Mouse (Mus musculus) CD4-positive, CD25-positive, alpha-beta regulatory T cell, adult 4 months (primary cell): ENCODE results near the gene Hmmr. TPM values are rescaled to one million over a fixed set of nuclear protein-coding genes. Genes with fewer than 3 reads are reported as not detected.
A peak's percentile ranks its signal among the peaks of the same experiment; 100 is the strongest.
"Not testable (repeated sequence)": the region's sequence is repeated elsewhere in the genome, so short reads cannot be mapped to it uniquely, and the experiment has no call there.

Experiments
- ATAC-seq: one replicate; pipeline ENCODE4 v1.8.0; 2017
- polyA plus RNA-seq, 2 experiments: library from polyadenylated mRNA; unstranded; fragments of 100-300 nt; shearing (Covaris generic); gene quantifications; one replicate each; pipeline ENCODE4 v1.2.1; 2017

The Hmmr gene
- 1 to 10 TPM; 3.6 to 7.1 TPM for polyA plus RNA-seq

DNA sequence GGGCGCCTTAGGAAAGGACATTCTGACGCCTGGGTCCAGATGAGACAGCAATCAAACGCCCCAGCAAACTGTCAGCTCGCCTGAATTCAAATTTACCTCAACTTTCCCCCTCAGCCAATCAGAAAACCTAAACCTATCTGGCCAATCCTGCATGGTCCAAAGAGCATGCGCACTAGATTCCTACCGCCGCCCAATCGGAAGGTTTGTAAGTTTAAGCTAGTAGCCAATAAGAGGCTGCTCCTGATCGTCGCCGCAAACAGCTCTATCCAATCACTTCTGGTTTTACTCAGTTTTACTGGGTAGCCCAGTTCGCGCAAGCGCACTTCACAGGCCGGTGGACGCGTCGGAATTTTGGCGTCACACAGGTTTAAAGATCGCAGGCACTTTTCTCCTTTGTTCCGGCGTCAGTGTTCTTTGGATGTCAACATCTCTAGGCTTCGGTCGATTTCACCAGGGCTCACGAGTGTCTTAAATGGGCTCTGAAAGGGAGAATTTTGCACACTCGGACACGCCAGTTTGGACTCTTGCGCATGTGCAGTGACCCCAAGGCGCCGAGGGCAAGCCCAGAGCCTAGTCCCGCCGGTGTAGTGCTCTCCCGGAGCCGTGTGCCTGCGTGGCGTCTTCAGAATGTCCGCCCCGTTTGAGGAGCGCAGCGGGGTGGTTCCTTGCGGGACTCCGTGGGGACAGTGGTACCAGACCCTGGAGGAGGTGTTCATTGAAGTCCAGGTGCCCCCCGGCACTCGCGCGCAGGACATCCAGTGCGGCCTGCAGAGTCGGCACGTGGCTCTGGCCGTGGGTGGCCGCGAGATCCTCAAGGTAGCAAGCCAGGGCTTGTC is at the start of gene Hmmr, which contains the start of gene Nudcd2:
Hmmr (minus strand) TSS at position 84 of the 836 bp plus-strand sequence.
Nudcd2 (plus strand) TSS at position 329 of the 836 bp plus-strand sequence.
- ATAC-seq: peak; percentile 97

DNA sequence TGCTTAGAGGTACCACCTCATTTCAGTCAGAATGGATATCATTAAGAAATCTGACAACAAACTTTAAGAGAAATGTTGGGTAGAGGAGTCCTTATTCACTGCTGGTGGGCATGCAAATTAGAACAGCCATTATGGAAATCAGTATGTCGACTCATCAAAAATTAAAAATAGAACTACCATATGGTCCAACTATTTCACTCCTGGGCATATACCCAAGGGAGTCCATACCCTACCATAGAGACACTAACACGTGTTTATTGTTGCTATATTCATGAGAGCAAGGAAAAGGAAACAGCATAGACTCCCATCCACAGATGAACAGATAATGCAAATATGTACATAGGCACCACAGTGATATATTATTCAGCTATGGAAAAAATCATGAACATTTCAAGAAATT is 48.6 kb upstream of the Hmmr start:
- ATAC-seq: no peak

DNA sequence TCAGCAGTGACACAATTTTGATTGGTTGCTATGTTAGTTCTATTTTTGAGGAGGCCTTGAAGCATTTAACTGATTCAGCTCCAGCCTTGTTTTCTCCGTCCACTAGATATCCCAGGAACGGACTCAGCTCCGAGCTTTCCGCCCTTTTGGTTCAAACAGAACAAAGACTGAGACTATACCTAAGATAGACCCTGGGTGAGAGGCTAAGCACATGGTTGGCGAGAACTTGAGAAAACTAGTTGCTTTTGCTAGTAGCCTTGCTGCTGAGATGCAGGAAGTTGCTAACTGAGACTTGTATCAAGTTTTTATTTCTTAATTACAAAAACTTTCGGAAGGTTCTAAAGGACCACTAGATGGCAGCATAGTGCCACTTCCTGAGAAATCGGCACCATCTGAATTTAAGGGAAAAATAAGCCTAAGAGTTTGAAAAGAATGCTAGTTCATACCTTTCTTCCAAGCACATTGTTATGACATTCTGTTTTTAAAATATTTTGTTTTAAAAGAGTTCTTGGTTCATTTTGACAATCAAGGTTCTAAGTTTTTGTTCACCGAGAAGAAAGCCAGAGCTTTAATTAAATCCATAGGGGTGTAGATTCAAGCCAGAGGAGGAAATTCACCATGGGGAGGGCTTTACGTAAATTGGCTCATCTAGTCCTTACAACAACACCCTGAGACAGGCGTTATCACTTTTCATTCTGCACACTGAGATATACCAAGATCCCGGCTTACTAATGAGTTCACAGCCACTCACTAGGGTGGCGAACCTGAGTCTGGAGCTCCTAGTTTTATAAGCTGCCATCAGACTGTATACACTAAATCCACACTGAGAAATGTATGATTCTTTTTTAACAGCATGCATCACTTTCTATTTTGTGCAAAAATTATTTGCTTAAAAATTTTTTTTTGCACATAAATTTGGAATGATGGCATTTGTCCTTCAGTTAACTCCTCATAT is 42.4 kb upstream of the Hmmr start:
- ATAC-seq: no peak

DNA sequence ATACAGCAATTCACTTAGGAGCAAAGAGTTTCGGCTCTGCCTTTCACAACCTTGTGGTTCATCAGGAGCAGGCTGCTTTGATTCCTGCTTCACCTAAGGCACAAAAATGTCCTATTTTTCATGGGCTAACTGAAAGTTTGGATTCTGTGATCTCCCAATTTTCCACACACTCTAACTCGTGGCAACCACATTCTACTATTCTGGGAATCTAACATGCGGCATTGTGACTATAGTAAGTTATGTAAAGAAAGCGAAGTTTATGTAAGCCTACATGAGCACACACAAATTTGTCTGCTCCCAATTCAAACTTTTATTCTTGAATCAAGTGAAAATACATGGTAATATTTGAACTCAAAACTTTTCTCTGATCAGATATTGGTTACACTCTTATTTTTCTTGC is 31.5 kb upstream of the Hmmr start:
- ATAC-seq: no peak

DNA sequence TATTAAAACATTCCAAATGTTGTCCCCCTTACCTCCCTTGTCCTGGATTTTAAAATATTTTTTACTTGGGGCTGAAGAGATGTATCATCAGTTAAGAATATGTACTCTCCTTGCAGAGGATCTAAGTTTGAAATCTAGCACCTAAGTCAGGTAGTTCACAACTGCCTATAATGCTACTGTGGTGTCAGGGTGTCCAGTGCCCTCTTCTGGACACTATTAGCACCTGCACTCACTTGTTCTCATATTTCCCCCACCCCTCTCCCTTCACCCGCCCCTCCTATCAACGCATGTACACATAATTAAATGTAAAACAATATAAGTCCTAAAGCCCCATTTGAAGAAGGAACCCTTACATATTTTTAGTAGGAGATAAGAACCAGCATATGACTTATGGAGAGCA is 30.2 kb upstream of the Hmmr start:
- peak; percentile 99 for ATAC-seq

DNA sequence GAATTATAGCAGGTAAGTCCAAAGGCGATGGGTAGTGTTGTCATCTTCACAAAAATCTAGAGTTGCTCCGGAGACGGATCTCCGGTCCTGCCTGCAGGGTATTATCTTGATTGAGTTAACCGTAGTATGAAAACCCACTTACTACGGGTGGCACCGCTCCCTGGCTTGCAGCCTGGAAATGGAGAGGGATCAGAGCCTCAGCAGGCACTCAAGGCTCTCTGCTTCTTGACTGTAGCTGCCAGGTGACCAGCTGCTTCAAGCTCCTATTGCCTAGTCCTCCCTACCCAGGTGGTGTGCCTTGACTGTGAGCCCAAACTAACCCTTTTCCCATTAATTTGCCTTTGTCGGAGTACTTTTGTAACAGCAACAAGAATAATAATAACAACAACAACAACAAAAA is 26.7 kb upstream of the Hmmr start:
- ATAC-seq: no peak

DNA sequence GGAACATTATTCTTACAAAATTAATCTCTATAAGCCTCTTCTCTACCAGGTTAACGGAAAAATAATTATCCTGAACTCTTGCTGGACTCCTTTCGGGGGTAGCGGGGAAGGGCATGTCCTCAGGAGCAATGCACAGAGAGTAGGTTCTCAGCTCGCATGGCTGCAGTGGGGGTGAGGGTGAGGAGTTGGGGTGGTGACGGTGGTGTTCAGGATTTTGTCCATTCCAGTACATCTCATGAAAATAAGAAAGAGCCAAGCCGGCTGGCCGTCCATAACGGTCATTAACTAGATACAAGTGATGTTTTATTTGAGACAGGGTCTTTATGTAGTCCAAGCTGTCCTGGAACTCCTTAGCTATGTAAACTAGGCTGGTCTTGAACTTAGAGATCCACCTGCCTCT is 22.7 kb upstream of the Hmmr start:
- ATAC-seq: no peak

DNA sequence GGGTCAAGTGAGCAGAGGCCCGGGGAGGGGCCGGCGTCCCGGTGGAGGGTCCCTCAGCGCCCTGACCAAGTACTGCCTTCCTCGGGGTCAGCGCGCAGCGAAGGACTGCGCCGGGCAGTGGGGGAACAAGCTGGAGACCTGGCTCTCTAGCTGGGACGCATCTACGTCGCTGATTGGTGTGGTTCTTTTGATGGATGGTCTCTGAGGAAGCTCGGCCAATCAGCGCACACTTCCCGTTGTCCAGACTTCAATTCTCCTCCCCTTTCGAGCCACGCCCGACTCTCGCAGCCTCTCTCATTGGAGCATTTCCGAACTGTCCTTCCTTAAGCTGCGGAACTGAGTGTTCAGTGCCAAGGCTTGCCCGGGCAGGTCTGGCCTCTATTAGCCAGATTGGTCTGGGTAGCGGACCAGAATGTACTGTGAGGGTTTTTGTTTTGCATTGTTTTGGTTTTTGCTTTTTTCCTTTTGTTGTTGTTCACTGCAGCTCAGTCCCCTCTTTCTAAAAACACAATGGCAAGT is 21.9 kb upstream of the Hmmr start, which contains the start of gene Ccng1:
Ccng1 (minus strand) TSS at position 203 of the 519 bp plus-strand sequence.
- ATAC-seq: peak; percentile 97

DNA sequence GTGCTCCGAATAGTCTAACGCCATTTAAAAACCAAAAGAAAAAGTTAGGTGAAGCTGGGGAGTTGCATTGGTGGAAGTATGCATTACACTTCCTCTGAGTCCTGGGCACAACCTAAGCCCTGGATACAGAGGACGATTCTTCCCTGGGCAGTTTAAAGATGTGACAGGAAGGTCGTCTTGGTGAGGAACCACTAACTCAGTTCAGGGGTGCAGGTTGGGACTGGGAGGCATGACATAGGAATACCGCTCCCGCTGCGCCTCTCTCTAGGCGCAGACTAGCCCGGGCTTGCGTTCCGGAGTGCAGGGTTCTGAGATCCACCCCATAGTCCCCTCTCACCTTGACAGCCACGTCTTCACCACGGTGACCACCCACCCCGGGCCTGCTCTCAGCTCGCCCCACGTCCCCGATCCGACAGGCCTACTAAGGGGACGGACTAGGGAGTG is 21.5 kb upstream of the Hmmr start:
- peak; percentile 61 for ATAC-seq

DNA sequence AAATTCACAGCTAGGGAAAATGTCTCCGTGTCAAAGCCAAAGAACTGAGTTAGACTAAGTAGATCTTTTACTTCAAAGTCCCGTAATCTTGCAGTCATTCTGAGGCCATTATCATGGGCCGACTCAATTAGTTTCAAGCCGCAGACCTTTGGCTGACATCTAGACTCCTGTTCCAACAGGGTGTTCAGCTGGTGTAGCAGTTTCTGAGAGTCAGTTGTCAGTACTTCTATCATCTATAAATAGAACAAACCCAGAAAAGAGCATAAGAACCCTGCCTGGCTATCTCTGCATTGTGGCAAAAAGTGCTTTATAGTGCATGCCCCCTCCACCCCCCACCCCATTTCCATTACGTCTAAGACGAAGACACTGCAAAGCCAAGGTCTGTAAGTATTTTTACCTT is 20.6 kb upstream of the Hmmr start:
- ATAC-seq: no peak

DNA sequence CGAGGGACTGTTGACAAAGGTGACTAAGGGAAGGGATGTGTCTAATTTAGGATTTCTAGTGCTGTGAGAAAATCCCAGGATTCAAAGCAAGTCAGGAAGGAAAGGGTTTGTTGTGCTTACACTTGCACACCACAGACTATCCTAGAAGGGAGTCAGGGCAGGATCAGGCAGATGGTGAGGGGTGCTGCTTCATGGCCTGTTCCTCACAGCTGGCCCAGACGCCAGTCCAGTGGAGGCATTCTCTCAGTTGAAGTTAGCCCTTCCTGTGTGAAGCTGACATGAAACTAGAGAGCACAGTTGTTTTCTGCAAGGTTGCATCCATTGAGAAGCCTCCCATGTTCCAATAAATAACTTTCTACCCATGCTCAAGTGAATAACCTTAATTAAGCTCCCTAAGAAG is 14.5 kb upstream of the Hmmr start:
- ATAC-seq: no peak

DNA sequence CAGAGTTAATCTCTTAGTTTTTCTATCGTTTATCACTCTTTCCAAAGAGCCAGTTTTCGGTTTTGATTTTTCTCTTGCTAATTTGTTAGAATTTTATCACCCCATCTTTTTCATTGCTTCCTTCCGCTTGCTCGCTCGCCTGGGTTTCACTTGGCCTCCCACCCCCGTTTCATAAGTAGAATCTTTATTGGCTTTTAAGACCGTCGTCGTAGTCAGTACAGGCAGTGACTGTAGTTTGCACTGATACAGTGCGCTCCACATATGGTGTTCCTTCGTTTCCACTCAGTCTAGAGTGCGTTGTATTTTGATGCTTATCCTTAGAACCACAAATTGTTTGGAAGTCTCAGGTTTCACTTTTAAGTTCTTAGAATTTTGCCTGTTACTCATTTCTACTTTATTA is 13.1 kb upstream of the Hmmr start:
- ATAC-seq: peak; percentile 49

DNA sequence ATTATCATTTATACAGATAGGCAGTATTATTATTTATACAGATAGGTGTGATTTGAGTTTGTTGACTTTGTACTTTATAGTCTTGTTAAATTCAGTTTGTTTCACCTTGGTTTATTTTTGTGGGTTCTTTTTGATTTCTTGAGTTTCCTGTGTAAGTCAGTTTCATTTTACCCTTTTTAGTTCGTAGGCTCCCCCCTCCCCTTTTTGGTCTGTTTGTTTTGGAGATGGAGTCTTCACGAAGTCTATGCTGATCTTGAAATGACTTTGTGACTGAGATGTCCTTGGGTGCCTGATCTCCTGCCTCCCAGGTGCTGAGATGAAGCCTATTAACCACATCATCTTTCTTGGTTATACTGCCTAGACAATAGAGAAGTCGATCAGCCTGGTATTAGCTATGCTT is 11.1 kb upstream of the Hmmr start:
- peak; percentile 67 for ATAC-seq

DNA sequence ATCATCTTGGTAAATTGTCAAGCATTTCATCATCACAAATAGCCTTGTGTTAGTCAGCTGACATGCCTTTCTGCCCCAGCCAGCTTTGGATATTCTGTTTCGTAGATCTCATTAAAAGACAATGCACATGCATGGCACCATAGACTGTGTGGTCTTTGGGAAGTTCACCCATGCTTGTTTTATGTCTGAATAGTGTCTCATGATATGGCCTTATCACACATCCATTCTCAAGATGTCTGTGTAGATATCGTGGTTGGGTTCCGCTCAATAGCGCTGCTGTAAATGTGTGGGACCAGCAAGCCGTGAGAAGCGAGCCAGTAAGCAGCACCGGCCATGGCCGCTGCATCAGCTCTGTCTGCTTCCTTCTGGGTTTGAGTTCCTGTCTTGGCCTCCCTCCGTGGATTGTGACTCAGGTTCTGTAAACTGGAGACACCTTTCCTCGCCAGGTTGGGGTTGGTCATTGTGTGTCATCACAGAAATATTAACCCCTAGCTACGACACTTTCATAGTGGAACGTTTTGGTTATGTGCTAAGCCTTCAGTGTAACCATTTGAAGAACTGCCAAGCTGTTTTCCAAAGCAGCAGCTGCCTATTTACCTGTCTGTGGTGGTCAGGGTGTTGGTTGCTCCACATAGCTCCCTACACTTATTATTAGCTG is 8.5 kb upstream of the Hmmr start:
- ATAC-seq: no peak

DNA sequence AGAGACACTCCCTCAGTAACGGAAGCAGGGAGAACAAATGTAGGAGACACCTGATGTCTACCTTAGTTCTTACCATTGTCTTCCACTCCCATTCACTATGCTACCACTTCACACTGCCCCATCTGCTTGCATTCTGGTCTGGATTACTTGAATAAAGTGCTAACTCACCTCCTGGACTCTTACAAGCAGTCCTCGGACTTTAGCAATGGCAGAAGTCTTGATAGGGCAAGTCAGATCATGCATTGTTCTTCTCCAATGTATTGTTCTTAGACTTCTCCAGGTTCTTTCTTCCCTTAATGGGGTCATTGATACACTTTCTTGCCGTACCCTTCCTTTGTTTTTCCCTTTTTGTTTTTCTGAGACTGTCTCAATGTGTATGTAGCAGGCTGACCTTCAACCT is 4.1 kb upstream of the Hmmr start:
- ATAC-seq: no peak

DNA sequence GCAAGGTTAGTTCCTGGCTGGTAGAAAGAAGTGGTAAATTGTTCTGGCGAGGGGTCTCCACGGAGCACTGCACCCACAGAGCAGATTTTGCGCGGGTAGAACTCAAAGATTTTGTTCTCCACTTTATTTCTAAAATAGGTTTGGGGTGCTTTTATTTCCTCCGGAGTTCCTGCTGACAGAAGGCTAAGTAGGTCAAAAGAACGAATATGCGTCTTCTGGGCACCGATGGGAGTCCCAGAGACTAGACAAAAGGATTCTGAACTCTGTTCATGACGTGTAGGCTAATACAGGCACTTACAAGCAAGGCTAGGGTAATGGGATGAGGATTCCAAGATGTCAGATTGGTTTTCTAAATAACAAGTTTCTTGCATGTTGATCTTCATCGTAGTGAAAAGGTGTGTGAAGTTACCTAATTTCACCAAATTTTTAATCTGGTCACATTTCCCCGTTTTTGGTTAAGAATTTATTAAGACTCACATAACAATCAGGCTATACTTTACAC is 1.1 kb upstream of the Hmmr start:
- peak; percentile 0 for ATAC-seq

DNA sequence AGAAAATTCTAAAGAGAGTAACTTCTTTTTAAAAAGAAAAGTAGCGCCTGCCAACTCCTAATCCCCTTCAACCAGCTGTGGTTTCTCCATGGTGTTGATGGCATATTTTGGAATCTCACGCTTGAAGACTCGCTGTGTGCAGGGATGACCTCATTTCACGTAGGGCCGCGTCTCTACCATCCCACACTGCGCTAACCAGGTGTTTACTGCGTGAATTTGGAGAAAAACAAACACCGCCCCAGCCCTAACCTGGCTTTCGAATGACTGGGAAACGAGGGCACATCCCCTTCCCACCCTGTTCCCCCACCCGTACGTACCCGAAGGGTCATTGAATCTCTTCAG is 254 bp downstream of the Hmmr start:
- no peak for ATAC-seq

DNA sequence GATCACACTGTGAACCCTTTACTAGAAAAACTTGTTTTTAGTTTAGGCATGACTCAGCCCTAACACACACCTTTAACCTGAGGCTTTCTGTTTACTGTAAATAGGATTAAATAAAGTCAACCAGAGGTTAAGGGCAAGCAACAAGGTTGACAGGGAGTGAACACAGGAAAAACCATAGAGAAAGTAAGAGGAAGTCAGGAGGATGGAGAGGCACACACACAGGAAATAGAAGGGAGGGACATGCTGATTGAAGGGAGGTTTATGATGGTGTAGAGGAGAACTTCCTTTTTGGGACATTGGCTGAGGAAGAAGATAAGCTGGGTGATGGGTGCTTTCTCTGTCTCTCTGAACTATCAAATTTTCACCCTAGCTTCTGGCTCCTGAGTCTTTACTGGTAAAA is 14.9 kb downstream of the Hmmr start:
- ATAC-seq: peak; percentile 91

DNA sequence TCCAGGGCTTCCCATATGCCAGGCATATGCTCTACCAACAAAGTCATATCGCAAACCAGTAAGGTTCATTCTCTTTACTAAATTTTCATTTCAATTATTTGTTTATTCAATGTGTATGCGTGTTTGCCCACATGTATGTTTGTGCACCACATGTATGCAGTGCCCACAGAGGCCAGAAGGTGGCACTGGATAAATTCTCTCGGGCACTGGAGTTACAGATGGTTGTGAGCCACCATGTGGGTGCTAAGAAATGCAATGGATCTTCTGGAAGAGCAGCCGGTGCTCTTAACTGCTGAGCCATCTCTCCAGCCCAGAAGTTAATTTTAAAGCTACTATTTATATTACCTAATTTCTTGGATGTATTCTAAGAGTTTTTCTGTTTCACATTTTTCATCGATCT is 17.7 kb downstream of the Hmmr start:
- no peak for ATAC-seq

DNA sequence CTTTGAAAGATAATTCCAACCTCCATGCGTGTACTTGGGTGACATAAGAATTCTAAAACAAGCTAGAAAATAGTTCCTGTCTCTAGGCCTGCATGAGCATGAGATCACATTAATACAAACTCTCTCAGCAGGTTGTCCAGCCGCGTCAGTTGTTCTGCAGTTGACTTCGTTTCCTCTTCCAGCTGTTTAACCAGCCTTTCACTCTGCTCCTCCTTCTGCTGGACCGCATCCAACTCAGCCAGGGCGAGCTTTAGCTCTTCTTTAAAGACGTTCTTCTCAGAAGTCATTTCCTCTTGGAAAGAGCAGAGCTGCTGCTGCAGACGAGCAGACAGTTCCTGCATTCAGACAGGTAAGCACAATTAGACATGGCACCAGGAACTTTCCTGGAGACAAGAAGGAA is 19.4 kb downstream of the Hmmr start:
- ATAC-seq: no peak

DNA sequence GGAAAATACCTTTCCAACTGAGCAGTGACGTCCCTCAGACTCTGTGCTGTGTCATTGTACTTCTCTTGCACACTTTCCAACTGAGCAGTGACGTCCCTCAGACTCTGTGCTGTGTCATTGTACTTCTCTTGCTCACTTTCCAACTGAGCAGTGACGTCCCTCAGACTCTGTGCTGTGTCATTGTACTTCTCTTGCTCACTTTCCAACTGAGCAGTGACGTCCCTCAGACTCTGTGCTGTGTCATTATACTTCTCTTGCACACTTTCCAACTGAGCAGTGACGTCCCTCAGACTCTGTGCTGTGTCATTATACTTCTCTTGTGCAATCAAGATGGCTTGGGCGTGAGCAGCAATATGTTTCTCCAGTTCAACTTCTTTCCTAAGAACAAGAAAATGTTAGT is 23.3 kb downstream of the Hmmr start:
- not testable (repeated sequence) for ATAC-seq

DNA sequence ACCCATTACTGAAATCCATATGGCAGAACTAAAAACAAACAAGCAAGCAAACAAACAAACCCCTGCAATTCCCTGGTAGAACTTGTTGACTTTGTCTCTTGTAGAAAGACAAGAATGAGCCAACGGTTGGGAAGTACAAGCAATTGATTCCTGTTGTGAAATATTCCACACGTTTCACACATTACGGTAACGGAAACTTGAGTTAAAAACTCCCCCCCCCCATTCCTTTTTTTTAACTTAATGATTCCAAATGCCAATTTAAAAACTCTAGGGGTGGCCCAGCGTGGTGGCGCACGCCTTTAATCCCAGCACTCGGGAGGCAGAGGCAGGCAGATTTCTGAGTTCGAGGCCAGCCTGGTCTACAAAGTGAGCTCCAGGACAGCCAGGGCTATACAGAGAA is 38.1 kb downstream of the Hmmr start, which contains the start of gene Mat2b:
Mat2b (minus strand) TSS at position 101 of the 400 bp plus-strand sequence.
- no peak for ATAC-seq
